ENCODE assay signal across 26 mouse cellular contexts in the genomic region with DNA sequence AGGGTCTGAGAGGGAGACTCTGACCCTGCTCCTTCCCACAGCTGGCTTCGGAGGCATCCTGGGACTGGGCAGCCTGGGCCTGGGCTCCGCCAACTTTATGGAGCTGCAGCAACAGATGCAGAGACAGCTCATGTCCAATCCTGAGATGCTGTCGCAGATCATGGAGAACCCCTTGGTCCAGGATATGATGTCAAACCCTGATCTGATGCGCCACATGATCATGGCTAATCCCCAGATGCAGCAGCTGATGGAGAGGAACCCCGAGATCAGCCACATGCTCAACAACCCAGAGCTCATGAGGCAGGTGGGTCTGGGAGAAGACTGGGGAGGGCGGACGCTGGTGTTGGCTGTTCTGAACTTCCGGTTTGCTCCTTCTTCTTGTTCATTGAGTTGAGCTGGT. TPM values are rescaled to one million over a fixed set of nuclear protein-coding genes. Genes with fewer than 3 reads are reported as not detected.
DNase-seq lines count a peak whose midpoint lies in the region; ATAC-seq and TF ChIP-seq lines count a peak whose summit lies in the region.
"Had no signal": no experiment of that assay in that cellular context is flagged by ENCODE, and none has a peak within 500 bp of the region (broad histone marks: within the 10 kb centered on the region; RNA-seq: fewer than 3 reads in every experiment).

No protein-coding gene starts in this region.

- H3K9ac ChIP-seq in forebrain, embryonic 11.5 days (ENCODE audit: low read length) = no peak overlapping the region
- no peak overlapping the region for H3K9ac ChIP-seq in forebrain, embryonic 15.5 days (replicated peaks)
- H3K9ac ChIP-seq in limb, embryonic 12.5 days (replicated peaks) = peak overlapping the region; percentile 12; the same call in 1 of the 2 replicates
- 0 out of 2 replicates have a peak overlapping the region, but pooled peaks have one; percentile 2 for H3K9ac ChIP-seq in midbrain, postnatal 0 days (replicated peaks; ENCODE audit: low read length, poor library complexity, severe bottlenecking)
- no peak overlapping the region for H3K9ac ChIP-seq in midbrain, embryonic 13.5 days (replicated peaks)
- H3K9ac ChIP-seq: embryonic facial prominence, embryonic 13.5 days; embryonic facial prominence, embryonic 15.5 days; forebrain, embryonic 13.5 days had no signal

- H3K9me3 ChIP-seq in forebrain, embryonic 11.5 days (ENCODE audit: control insufficient read depth, low read length) = no peaks in the 10 kb centered on the region
- no peaks in the 10 kb centered on the region for H3K9me3 ChIP-seq in forebrain, embryonic 15.5 days
- H3K9me3 ChIP-seq in limb, embryonic 12.5 days = no peaks in the 10 kb centered on the region
- no peaks in the 10 kb centered on the region for H3K9me3 ChIP-seq in limb, embryonic 10.5 days (replicated peaks)
- H3K9me3 ChIP-seq in midbrain, postnatal 0 days (ENCODE audit: low read length) = no peaks in the 10 kb centered on the region
- H3K9me3 ChIP-seq in midbrain, embryonic 13.5 days = no peaks in the 10 kb centered on the region
- H3K9me3 ChIP-seq in E14TG2a.4 (ENCODE audit: low read length) = no peaks in the 10 kb centered on the region
- H3K9me3 ChIP-seq: embryonic facial prominence, embryonic 13.5 days; embryonic facial prominence, embryonic 15.5 days; forebrain, embryonic 10.5 days; forebrain, embryonic 13.5 days had no signal

- H3K4me3 ChIP-seq in forebrain, embryonic 11.5 days (ENCODE audit: low read depth, low read length) = no peak overlapping the region
- no peak overlapping the region for H3K4me3 ChIP-seq in forebrain, embryonic 15.5 days
- no peak overlapping the region for H3K4me3 ChIP-seq in limb, embryonic 12.5 days (replicated peaks)
- no peak overlapping the region for H3K4me3 ChIP-seq in limb, embryonic 10.5 days
- H3K4me3 ChIP-seq in midbrain, postnatal 0 days (ENCODE audit: low read depth, low read length) = no peak overlapping the region
- H3K4me3 ChIP-seq in midbrain, embryonic 13.5 days (replicated peaks) = no peak overlapping the region
- peak overlapping the region; percentile 17; the same call in 1 of the 2 replicates for H3K4me3 ChIP-seq in E14TG2a.4 (replicated peaks; ENCODE audit: low read length)
- H3K4me3 ChIP-seq: embryonic facial prominence, embryonic 13.5 days; embryonic facial prominence, embryonic 15.5 days; erythroblast, embryonic 14.5 days; forebrain, embryonic 10.5 days; forebrain, embryonic 13.5 days had no signal

- ATAC-seq in forebrain, embryonic 11.5 days (replicated peaks; ENCODE audit: low FRiP score) = no peak
- ATAC-seq in forebrain, embryonic 15.5 days (replicated peaks) = no peak
- no peak for ATAC-seq in limb, embryonic 12.5 days (ENCODE audit: insufficient number of reproducible peaks, insufficient read depth, low FRiP score, low TSS enrichment, low read depth)
- no peak for ATAC-seq in midbrain, postnatal 0 days (ENCODE audit: low FRiP score)
- no peak for ATAC-seq in midbrain, embryonic 13.5 days
- ATAC-seq: CD4-positive, CD25-positive, alpha-beta regulatory T cell, adult 4 months; forebrain, embryonic 13.5 days; forebrain, embryonic 16.5 days had no signal

- H3K27ac ChIP-seq in forebrain, embryonic 11.5 days (ENCODE audit: low read depth, low read length) = no peak overlapping the region
- H3K27ac ChIP-seq in forebrain, embryonic 15.5 days (replicated peaks) = no peak overlapping the region
- no peak overlapping the region for H3K27ac ChIP-seq in limb, embryonic 12.5 days
- no peak overlapping the region for H3K27ac ChIP-seq in limb, embryonic 10.5 days
- H3K27ac ChIP-seq in midbrain, postnatal 0 days (ENCODE audit: low read depth, low read length) = no peak overlapping the region
- no peak overlapping the region for H3K27ac ChIP-seq in midbrain, embryonic 13.5 days
- H3K27ac ChIP-seq: embryonic facial prominence, embryonic 13.5 days; embryonic facial prominence, embryonic 15.5 days; forebrain, embryonic 10.5 days; forebrain, embryonic 13.5 days had no signal

- peaks cover 6% of the 10 kb centered on the region; the same call in 1 of the 2 replicates for H3K4me1 ChIP-seq in forebrain, embryonic 11.5 days (replicated peaks; ENCODE audit: control insufficient read depth, insufficient read depth, low read length)
- peaks cover 26% of the 10 kb centered on the region for H3K4me1 ChIP-seq in forebrain, embryonic 15.5 days
- peaks cover 17% of the 10 kb centered on the region for H3K4me1 ChIP-seq in limb, embryonic 12.5 days (replicated peaks)
- H3K4me1 ChIP-seq in limb, embryonic 10.5 days = peaks cover 32% of the 10 kb centered on the region
- H3K4me1 ChIP-seq in midbrain, postnatal 0 days (ENCODE audit: insufficient read depth, low read length) = no peaks in the 10 kb centered on the region
- H3K4me1 ChIP-seq in midbrain, embryonic 13.5 days (replicated peaks) = peaks cover 30% of the 10 kb centered on the region
- peaks cover 78% of the 10 kb centered on the region for H3K4me1 ChIP-seq in E14TG2a.4 (replicated peaks; ENCODE audit: low read depth, low read length)

- DNase-seq in forebrain, embryonic 11.5 days (ENCODE audit: low spot score) = peak; percentile 45
- no peak for DNase-seq in limb, embryonic 10.5 days (ENCODE audit: low spot score)
- no peak for DNase-seq in midbrain, postnatal 0 days (ENCODE audit: low spot score)
- DNase-seq: adrenal gland, adult 2 months; adrenal gland, postnatal 10 days; adrenal gland, postnatal 25 days; B cell, adult 2 months; cerebellum, adult 11 months; cerebellum, adult 18-20 months; cerebellum, adult 8-10 months; cerebellum, adult 9-11 months; cerebellum, postnatal 36 days; embryo, embryonic 11 days had no signal

- H3K27me3 ChIP-seq in forebrain, embryonic 11.5 days (ENCODE audit: control insufficient read depth, insufficient read depth, low read length) = no peaks in the 10 kb centered on the region
- H3K27me3 ChIP-seq in forebrain, embryonic 15.5 days = no peaks in the 10 kb centered on the region
- H3K27me3 ChIP-seq in limb, embryonic 12.5 days = no peaks in the 10 kb centered on the region
- no peaks in the 10 kb centered on the region for H3K27me3 ChIP-seq in limb, embryonic 10.5 days (ENCODE audit: low read depth, poor library complexity, severe bottlenecking)
- H3K27me3 ChIP-seq in midbrain, postnatal 0 days (ENCODE audit: insufficient read depth, low read length) = no peaks in the 10 kb centered on the region
- no peaks in the 10 kb centered on the region for H3K27me3 ChIP-seq in midbrain, embryonic 13.5 days
- H3K27me3 ChIP-seq in E14TG2a.4 (ENCODE audit: insufficient read depth, low read length) = no peaks in the 10 kb centered on the region
- H3K27me3 ChIP-seq: CH12.LX; embryonic facial prominence, embryonic 13.5 days; embryonic facial prominence, embryonic 15.5 days; forebrain, embryonic 13.5 days had no signal

- TF ChIP-seq CTCF in midbrain, postnatal 0 days (IDR thresholded peaks at IDR 0.05) = no peak
- no peak for TF ChIP-seq CTCF in E14TG2a.4 (conservative IDR thresholded peaks at IDR 0.05; ENCODE audit: low read length)

- peaks cover 25% of the 10 kb centered on the region for H3K36me3 ChIP-seq in forebrain, embryonic 11.5 days (ENCODE audit: control insufficient read depth, insufficient read depth, low read length)
- H3K36me3 ChIP-seq in forebrain, embryonic 15.5 days = peaks cover 56% of the 10 kb centered on the region
- H3K36me3 ChIP-seq in limb, embryonic 12.5 days = peaks cover 63% of the 10 kb centered on the region
- peaks cover 67% of the 10 kb centered on the region for H3K36me3 ChIP-seq in limb, embryonic 10.5 days
- H3K36me3 ChIP-seq in midbrain, postnatal 0 days (ENCODE audit: insufficient read depth, low read length) = peaks cover 44% of the 10 kb centered on the region
- H3K36me3 ChIP-seq in midbrain, embryonic 13.5 days = peaks cover 63% of the 10 kb centered on the region
- H3K36me3 ChIP-seq in E14TG2a.4 (ENCODE audit: insufficient read depth, low read length) = peaks cover 68% of the 10 kb centered on the region

- H3K4me2 ChIP-seq in forebrain, embryonic 11.5 days (ENCODE audit: low read depth, low read length, severe bottlenecking) = no peak overlapping the region
- no peak overlapping the region for H3K4me2 ChIP-seq in forebrain, embryonic 15.5 days (replicated peaks)
- no peak overlapping the region for H3K4me2 ChIP-seq in limb, embryonic 12.5 days
- no peak overlapping the region for H3K4me2 ChIP-seq in midbrain, postnatal 0 days (ENCODE audit: low read depth, low read length, poor library complexity, severe bottlenecking)
- H3K4me2 ChIP-seq in midbrain, embryonic 13.5 days (replicated peaks) = no peak overlapping the region
- H3K4me2 ChIP-seq: embryonic facial prominence, embryonic 13.5 days; embryonic facial prominence, embryonic 15.5 days; forebrain, embryonic 13.5 days had no signal

- 96% methylated on average over 8 of the region's 8 CpGs for WGBS in forebrain, embryonic 11.5 days
- 96% methylated on average over 8 of the region's 8 CpGs for WGBS in forebrain, embryonic 15.5 days
- WGBS in limb, embryonic 12.5 days = 94% methylated on average over 8 of the region's 8 CpGs
- 95% methylated on average over 8 of the region's 8 CpGs for WGBS in limb, embryonic 10.5 days
- WGBS in midbrain, postnatal 0 days = 93% methylated on average over 8 of the region's 8 CpGs
- WGBS in midbrain, embryonic 13.5 days = 92% methylated on average over 8 of the region's 8 CpGs

RNA-seq across cellular contexts. Expression of a gene that starts 3.1 kb away (rescaled TPM):
- polyA plus RNA-seq in forebrain, embryonic 11.5 days (2014; fragmentation: Nextera tagmentation; extraction: Ambion mirVana) = 89.2 and 95.0 TPM in 2 replicates
- 45.8 and 47.6 TPM in 2 replicates for polyA plus RNA-seq in forebrain, embryonic 15.5 days (2015; fragmentation: Nextera tagmentation; extraction: Ambion mirVana)
- 62.6 and 67.0 TPM in 2 replicates for polyA plus RNA-seq in limb, embryonic 12.5 days (2016; fragmentation: Nextera tagmentation; extraction: Ambion mirVana)
- 78.8 and 79.5 TPM in 2 replicates for polyA plus RNA-seq in limb, embryonic 10.5 days (2016; fragmentation: Nextera tagmentation; extraction: Ambion mirVana)
- total RNA-seq in midbrain, postnatal 0 days (2014; rRNA removed) = 103 and 120 TPM in 2 replicates
- 29.7 and 30.4 TPM in 2 replicates for polyA plus RNA-seq in midbrain, postnatal 0 days (2015; fragmentation: Nextera tagmentation; extraction: Ambion mirVana)
- 39.1 and 46.7 TPM in 2 replicates for polyA plus RNA-seq in midbrain, embryonic 13.5 days (2015; fragmentation: Nextera tagmentation; extraction: Ambion mirVana)

RNA-seq across cellular contexts. Expression of a gene that starts 3.7 kb away (rescaled TPM):
- 89.3 and 96.0 TPM in 2 replicates for polyA plus RNA-seq in forebrain, embryonic 11.5 days (2014; fragmentation: Nextera tagmentation; extraction: Ambion mirVana)
- 169 and 187 TPM in 2 replicates for polyA plus RNA-seq in forebrain, embryonic 15.5 days (2015; fragmentation: Nextera tagmentation; extraction: Ambion mirVana)
- 134 and 139 TPM in 2 replicates for polyA plus RNA-seq in limb, embryonic 12.5 days (2016; fragmentation: Nextera tagmentation; extraction: Ambion mirVana)
- 151 and 159 TPM in 2 replicates for polyA plus RNA-seq in limb, embryonic 10.5 days (2016; fragmentation: Nextera tagmentation; extraction: Ambion mirVana)
- 46.7 and 66.0 TPM in 2 replicates for total RNA-seq in midbrain, postnatal 0 days (2014; rRNA removed)
- 187 and 205 TPM in 2 replicates for polyA plus RNA-seq in midbrain, postnatal 0 days (2015; fragmentation: Nextera tagmentation; extraction: Ambion mirVana)
- polyA plus RNA-seq in midbrain, embryonic 13.5 days (2015; fragmentation: Nextera tagmentation; extraction: Ambion mirVana) = 181 and 182 TPM in 2 replicates

RNA-seq across cellular contexts. Expression of a gene that starts 8.5 kb away (rescaled TPM):
- 0.43 and 1.1 TPM in 2 replicates for polyA plus RNA-seq in forebrain, embryonic 11.5 days (2014; fragmentation: Nextera tagmentation; extraction: Ambion mirVana)
- 0.15 and 0.28 TPM in 2 replicates for polyA plus RNA-seq in forebrain, embryonic 15.5 days (2015; fragmentation: Nextera tagmentation; extraction: Ambion mirVana)
- 2.6 and 3.5 TPM in 2 replicates for polyA plus RNA-seq in limb, embryonic 12.5 days (2016; fragmentation: Nextera tagmentation; extraction: Ambion mirVana)
- 1.7 and 3.7 TPM in 2 replicates for polyA plus RNA-seq in limb, embryonic 10.5 days (2016; fragmentation: Nextera tagmentation; extraction: Ambion mirVana)
- total RNA-seq in midbrain, postnatal 0 days (2014; rRNA removed) = 0.60 TPM in 1 of 2 replicates, not detected in the other
- 0.46 TPM in 1 of 2 replicates, not detected in the other for polyA plus RNA-seq in midbrain, postnatal 0 days (2015; fragmentation: Nextera tagmentation; extraction: Ambion mirVana)
- not detected in 2 replicates for polyA plus RNA-seq in midbrain, embryonic 13.5 days (2015; fragmentation: Nextera tagmentation; extraction: Ambion mirVana)
- total RNA-seq: adrenal gland, adult 2 months; adrenal gland, postnatal 10 days; adrenal gland, postnatal 25 days; common myeloid progenitor, adult 5-6 weeks had no signal
- polyA plus RNA-seq: CD4-positive, CD25-positive, alpha-beta regulatory T cell, adult 4 months; erythroblast, embryonic 14.5 days; forebrain, embryonic 13.5 days; forebrain, embryonic 16.5 days had no signal

RNA-seq across cellular contexts. Expression of a gene that starts 19.1 kb away (rescaled TPM):
- polyA plus RNA-seq in forebrain, embryonic 11.5 days (2014; fragmentation: Nextera tagmentation; extraction: Ambion mirVana) = 142 and 148 TPM in 2 replicates
- 133 and 134 TPM in 2 replicates for polyA plus RNA-seq in forebrain, embryonic 15.5 days (2015; fragmentation: Nextera tagmentation; extraction: Ambion mirVana)
- polyA plus RNA-seq in limb, embryonic 12.5 days (2016; fragmentation: Nextera tagmentation; extraction: Ambion mirVana) = 184 and 190 TPM in 2 replicates
- 199 and 202 TPM in 2 replicates for polyA plus RNA-seq in limb, embryonic 10.5 days (2016; fragmentation: Nextera tagmentation; extraction: Ambion mirVana)
- total RNA-seq in midbrain, postnatal 0 days (2014; rRNA removed) = 236 and 250 TPM in 2 replicates
- 196 and 210 TPM in 2 replicates for polyA plus RNA-seq in midbrain, postnatal 0 days (2015; fragmentation: Nextera tagmentation; extraction: Ambion mirVana)
- polyA plus RNA-seq in midbrain, embryonic 13.5 days (2015; fragmentation: Nextera tagmentation; extraction: Ambion mirVana) = 142 and 148 TPM in 2 replicates

RNA-seq across cellular contexts. Expression of a gene that starts 24.4 kb away (rescaled TPM):
- 44.4 and 46.2 TPM in 2 replicates for polyA plus RNA-seq in forebrain, embryonic 11.5 days (2014; fragmentation: Nextera tagmentation; extraction: Ambion mirVana)
- 50.6 and 55.6 TPM in 2 replicates for polyA plus RNA-seq in forebrain, embryonic 15.5 days (2015; fragmentation: Nextera tagmentation; extraction: Ambion mirVana)
- polyA plus RNA-seq in limb, embryonic 12.5 days (2016; fragmentation: Nextera tagmentation; extraction: Ambion mirVana) = 37.4 and 38.0 TPM in 2 replicates
- 28.9 and 34.8 TPM in 2 replicates for polyA plus RNA-seq in limb, embryonic 10.5 days (2016; fragmentation: Nextera tagmentation; extraction: Ambion mirVana)
- total RNA-seq in midbrain, postnatal 0 days (2014; rRNA removed) = 56.9 and 58.2 TPM in 2 replicates
- 15.4 and 16.1 TPM in 2 replicates for polyA plus RNA-seq in midbrain, postnatal 0 days (2015; fragmentation: Nextera tagmentation; extraction: Ambion mirVana)
- 49.5 and 51.5 TPM in 2 replicates for polyA plus RNA-seq in midbrain, embryonic 13.5 days (2015; fragmentation: Nextera tagmentation; extraction: Ambion mirVana)

Comparison
In these comparisons a context has a peak if more than half of its experiments do, and no peak if none do; other contexts are left out.
1. H3K9ac ChIP-seq: peak in limb, embryonic 12.5 days (single experiment) and midbrain, postnatal 0 days (single experiment); none in forebrain, embryonic 11.5 days (single experiment), forebrain, embryonic 15.5 days (single experiment) and midbrain, embryonic 13.5 days (single experiment).